Comparison of ENCODE assay signal across 7 mouse cellular contexts in the genomic region with DNA sequence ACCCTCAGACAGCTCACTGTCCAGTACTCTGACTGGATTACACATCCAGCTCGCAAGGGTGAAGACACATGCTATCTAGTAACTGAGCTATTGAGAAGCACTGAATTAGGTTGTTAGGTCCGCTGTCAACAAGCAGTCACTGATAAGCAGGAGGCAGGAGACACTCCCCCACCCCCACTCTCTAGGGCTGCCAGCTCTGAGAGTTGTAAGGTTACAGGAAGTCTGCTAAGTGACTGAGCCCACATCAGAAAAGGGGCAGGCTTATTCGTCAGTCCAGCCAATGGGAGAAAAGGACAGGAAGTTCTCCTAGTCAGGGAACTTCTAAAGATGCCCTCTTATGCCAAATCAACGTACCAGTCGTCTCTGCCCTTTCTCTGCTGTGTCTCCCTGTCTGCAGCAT.
A peak's percentile ranks its signal among the peaks of the same experiment; 100 is the strongest.
DNase-seq lines count a peak whose midpoint lies in the region; ATAC-seq and TF ChIP-seq lines count a peak whose summit lies in the region.

No protein-coding gene starts in this region.

- H3K4me1 ChIP-seq in MEL (ENCODE audit: control insufficient read depth in 1 of 2, insufficient read depth in 2 of 2, low read length in 2 of 2), result no peaks in the 10 kb centered on the region
- H3K4me1 ChIP-seq in heart, postnatal 0 days (ENCODE audit: control insufficient read depth, insufficient read depth), result peaks cover 12% of the 10 kb centered on the region
- peaks cover 20% of the 10 kb centered on the region for H3K4me1 ChIP-seq in liver, embryonic 12.5 days

- H3K9me3 ChIP-seq in MEL (replicated peaks; ENCODE audit: insufficient read depth, low read length), result no peaks in the 10 kb centered on the region
- no peaks in the 10 kb centered on the region for H3K9me3 ChIP-seq in heart, postnatal 0 days (replicated peaks; ENCODE audit: control insufficient read depth, low read length)
- H3K9me3 ChIP-seq in liver, embryonic 12.5 days (replicated peaks), result no peaks in the 10 kb centered on the region

- TF ChIP-seq EP300 in MEL (IDR thresholded peaks at IDR 0.05; ENCODE audit: low read depth in 1 of 2, low read length in 2 of 2), result no peak
- TF ChIP-seq EP300 in heart, postnatal 0 days (IDR thresholded peaks at IDR 0.05; ENCODE audit: low read depth), result peak; percentile 73

- no peak for TF ChIP-seq CTCF in MEL (IDR thresholded peaks at IDR 0.05 in 2 of 3, conservative IDR thresholded peaks at IDR 0.05 in 1 of 3; ENCODE audit: control insufficient read depth in 1 of 3, insufficient read depth in 1 of 3, low read depth in 2 of 3, low read length in 3 of 3, poor library complexity in 1 of 3, severe bottlenecking in 1 of 3)
- TF ChIP-seq CTCF in heart, postnatal 0 days (IDR thresholded peaks at IDR 0.05; ENCODE audit: low read depth), result no peak

- no peaks in the 10 kb centered on the region for H3K36me3 ChIP-seq in MEL (ENCODE audit: control insufficient read depth in 1 of 2, insufficient read depth in 2 of 2, low read length in 2 of 2)
- H3K36me3 ChIP-seq in heart, postnatal 0 days (replicated peaks; ENCODE audit: control insufficient read depth, insufficient read depth, low read length), result no peaks in the 10 kb centered on the region
- no peaks in the 10 kb centered on the region for H3K36me3 ChIP-seq in liver, embryonic 12.5 days
- H3K36me3 ChIP-seq in splenic B cell, adult 2 months (ENCODE audit: control insufficient read depth, insufficient read depth, low read length, poor library complexity, severe bottlenecking), result peaks cover 7% of the 10 kb centered on the region

- H3K4me2 ChIP-seq in heart, postnatal 0 days (ENCODE audit: low read depth, low read length), result peak overlapping the region; percentile 40
- H3K4me2 ChIP-seq in liver, embryonic 12.5 days, result peak overlapping the region; percentile 6; the same call in 1 of the 2 replicates

- no peak for TF ChIP-seq POLR2A in MEL (IDR thresholded peaks at IDR 0.05; ENCODE audit: control insufficient read depth in 1 of 2, insufficient read depth in 1 of 2, low read depth in 1 of 2, low read length in 2 of 2, poor library complexity in 1 of 2)

- peak; percentile 3 for DNase-seq in MEL (ENCODE audit: low read depth, low spot score)
- DNase-seq in adrenal gland, postnatal 36 days, result peak; percentile 88 to 90
- peak; percentile 86 for DNase-seq in heart, postnatal 0 days (ENCODE audit: low spot score)
- peak; percentile 50 for DNase-seq in splenic B cell, adult 2 months (ENCODE audit: low read depth, low spot score)
- DNase-seq in left cerebral cortex, adult 8-10 months (ENCODE audit: low spot score in 2 of 2), result no peak

- no peak for TF ChIP-seq RAD21 in MEL (IDR thresholded peaks at IDR 0.05; ENCODE audit: low read depth, low read length)

- ATAC-seq in heart, postnatal 0 days (ENCODE audit: insufficient read depth, low read depth), result peak; percentile 85
- ATAC-seq in liver, embryonic 12.5 days, result peak; percentile 79
- no peak for ATAC-seq in erythroid progenitor cell, adult 5-6 weeks (replicated peaks; ENCODE audit: low FRiP score, poor library complexity, severe bottlenecking)

- no peak overlapping the region for H3K27ac ChIP-seq in MEL (ENCODE audit: control insufficient read depth, low read depth, low read length)
- peak overlapping the region; percentile 60 for H3K27ac ChIP-seq in heart, postnatal 0 days (ENCODE audit: low read depth)
- H3K27ac ChIP-seq in liver, embryonic 12.5 days, result 0 out of 2 replicates have a peak overlapping the region, but pooled peaks have one; percentile 9

- H3K27me3 ChIP-seq in MEL (ENCODE audit: control insufficient read depth in 1 of 2, insufficient read depth in 2 of 2, low read length in 2 of 2), result no peaks in the 10 kb centered on the region; a peak in 1 of 4 replicates
- peaks cover 60% of the 10 kb centered on the region for H3K27me3 ChIP-seq in heart, postnatal 0 days (ENCODE audit: control insufficient read depth, insufficient read depth, low read length)
- H3K27me3 ChIP-seq in liver, embryonic 12.5 days (replicated peaks), result no peaks in the 10 kb centered on the region
- H3K27me3 ChIP-seq in splenic B cell, adult 2 months (ENCODE audit: control insufficient read depth, insufficient read depth, low read length, poor library complexity, severe bottlenecking), result no peaks in the 10 kb centered on the region

- no peak overlapping the region for H3K4me3 ChIP-seq in MEL (ENCODE audit: control insufficient read depth in 1 of 2, insufficient read depth in 1 of 2, low read depth in 2 of 2, low read length in 2 of 2)
- H3K4me3 ChIP-seq in heart, postnatal 0 days (ENCODE audit: low read depth, low read length), result no peak overlapping the region
- no peak overlapping the region for H3K4me3 ChIP-seq in liver, embryonic 12.5 days

- H3K79me2 ChIP-seq in MEL (ENCODE audit: control insufficient read depth, insufficient read depth, low read length, poor library complexity), result no peaks in the 10 kb centered on the region

- 2% methylated on average over 5 of the region's 5 CpGs for WGBS in heart, postnatal 0 days
- WGBS in liver, embryonic 12.5 days (ENCODE audit: insufficient replicate concordance), result 4% methylated on average over 5 of the region's 5 CpGs

- no peak overlapping the region for H3K9ac ChIP-seq in MEL (ENCODE audit: control insufficient read depth, low read depth, low read length, poor library complexity, severe bottlenecking)
- H3K9ac ChIP-seq in heart, postnatal 0 days (replicated peaks; ENCODE audit: low read depth, low read length), result no peak overlapping the region
- no peak overlapping the region for H3K9ac ChIP-seq in liver, embryonic 12.5 days

TF ChIP-seq in MEL, 35 proteins besides CTCF, POLR2A, EP300 and RAD21:
- TF ChIP-seq ZKSCAN1 (IDR thresholded peaks at IDR 0.05; ENCODE audit: low read depth, low read length), result no peak
- no peak for TF ChIP-seq CHD1 (IDR thresholded peaks at IDR 0.05; ENCODE audit: low read depth, low read length)
- no peak for TF ChIP-seq USF1 (IDR thresholded peaks at IDR 0.05; ENCODE audit: low read depth, low read length)
- TF ChIP-seq UBTF (IDR thresholded peaks at IDR 0.05; ENCODE audit: borderline replicate concordance, insufficient read depth, low read depth, low read length), result no peak
- no peak for TF ChIP-seq NRF1 (IDR thresholded peaks at IDR 0.05; ENCODE audit: insufficient read depth, low read depth, low read length, poor library complexity, severe bottlenecking)
- no peak for TF ChIP-seq TCF12 (IDR thresholded peaks at IDR 0.05; ENCODE audit: low read depth, low read length)
- TF ChIP-seq KAT2A (conservative IDR thresholded peaks at IDR 0.05; ENCODE audit: low read depth, low read length), result no peak
- TF ChIP-seq TBP (IDR thresholded peaks at IDR 0.05; ENCODE audit: low read depth, low read length), result no peak
- no peak for TF ChIP-seq GABPA (IDR thresholded peaks at IDR 0.05; ENCODE audit: low read depth, low read length)
- TF ChIP-seq ETS1 (IDR thresholded peaks at IDR 0.05; ENCODE audit: low read depth, low read length), result no peak
- no peak for TF ChIP-seq SIN3A (IDR thresholded peaks at IDR 0.05; ENCODE audit: low read length)
- no peak for TF ChIP-seq GATA1 (IDR thresholded peaks at IDR 0.05; ENCODE audit: low read depth, low read length)
- no peak for TF ChIP-seq NELFE (IDR thresholded peaks at IDR 0.05; ENCODE audit: low read depth, low read length)
- no peak for TF ChIP-seq USF2 (IDR thresholded peaks at IDR 0.05; ENCODE audit: borderline replicate concordance in 1 of 2, insufficient read depth in 1 of 2, low read depth in 1 of 2, low read length in 2 of 2)
- TF ChIP-seq MAX (IDR thresholded peaks at IDR 0.05; ENCODE audit: low read length), result no peak
- no peak for TF ChIP-seq E2F4 (IDR thresholded peaks at IDR 0.05; ENCODE audit: borderline replicate concordance, low read depth, low read length)

Comparison
In these comparisons a context has a peak if more than half of its experiments do, and no peak if none do; other contexts are left out.
1. DNase-seq: peak in MEL (single experiment), adrenal gland, postnatal 36 days (2 of 2), heart, postnatal 0 days (single experiment) and splenic B cell, adult 2 months (single experiment); none in left cerebral cortex, adult 8-10 months (0 of 2).